ENCODE assay signal across 9 mouse cellular contexts in the genomic region with DNA sequence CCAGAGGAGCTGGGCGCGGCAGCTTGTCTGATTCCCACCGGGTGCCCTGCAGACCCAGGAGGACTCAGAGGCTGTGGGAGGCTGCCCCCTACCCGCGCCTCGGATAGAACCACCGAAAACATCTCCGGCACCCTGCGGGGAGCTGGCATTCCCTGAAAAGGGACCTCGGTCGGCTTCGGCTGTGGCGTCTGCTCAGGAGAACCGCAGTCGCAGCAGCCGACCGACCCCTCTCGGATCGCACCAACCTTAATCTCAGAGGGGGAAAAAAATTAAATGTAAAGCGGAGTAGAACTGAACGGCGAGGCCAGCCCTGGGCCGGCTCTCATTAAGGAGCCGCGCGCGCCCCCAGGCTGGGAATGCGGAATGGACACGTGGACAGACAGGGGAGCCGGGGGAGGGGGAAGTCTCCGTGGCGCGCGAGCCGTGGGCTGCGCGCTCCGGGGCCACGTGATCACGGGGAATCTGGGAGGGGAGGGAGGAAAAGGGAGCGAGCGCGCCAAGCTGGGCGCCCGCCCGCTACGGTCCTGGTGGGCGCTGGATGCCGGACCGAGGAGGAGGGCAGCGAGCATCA. TPM values are rescaled to one million over a fixed set of nuclear protein-coding genes. Genes with fewer than 3 reads are reported as not detected.
A peak's percentile ranks its signal among the peaks of the same experiment; 100 is the strongest.
DNase-seq lines count a peak whose midpoint lies in the region; ATAC-seq and TF ChIP-seq lines count a peak whose summit lies in the region.
"Had no signal": no experiment of that assay in that cellular context is flagged by ENCODE, and none has a peak within 500 bp of the region (broad histone marks: within the 10 kb centered on the region; RNA-seq: fewer than 3 reads in every experiment).

No protein-coding gene starts in this region.

- TF ChIP-seq EP300 in liver, postnatal 0 days (IDR thresholded peaks at IDR 0.05; ENCODE audit: low read depth), result no peak

- H3K36me3 ChIP-seq in lung, embryonic 16.5 days (ENCODE audit: control insufficient read depth, insufficient read depth, low read length), result no peaks in the 10 kb centered on the region
- no peaks in the 10 kb centered on the region for H3K36me3 ChIP-seq in heart, embryonic 12.5 days
- H3K36me3 ChIP-seq in liver, postnatal 0 days (replicated peaks; ENCODE audit: insufficient read depth, low read length), result no peaks in the 10 kb centered on the region
- no peaks in the 10 kb centered on the region for H3K36me3 ChIP-seq in stomach, embryonic 14.5 days (ENCODE audit: control insufficient read depth, insufficient read depth, low read length)

- H3K9me3 ChIP-seq in lung, embryonic 16.5 days (ENCODE audit: control insufficient read depth, low read length), result no peaks in the 10 kb centered on the region
- H3K9me3 ChIP-seq in heart, embryonic 12.5 days (replicated peaks), result no peaks in the 10 kb centered on the region
- H3K9me3 ChIP-seq in liver, postnatal 0 days (ENCODE audit: low read length), result no peaks in the 10 kb centered on the region
- H3K9me3 ChIP-seq in stomach, embryonic 14.5 days (ENCODE audit: control insufficient read depth, low read depth, low read length), result no peaks in the 10 kb centered on the region

- no peak overlapping the region for H3K27ac ChIP-seq in lung, embryonic 16.5 days (ENCODE audit: low read length)
- H3K27ac ChIP-seq in heart, embryonic 12.5 days (ENCODE audit: poor library complexity, severe bottlenecking), result no peak overlapping the region
- no peak overlapping the region for H3K27ac ChIP-seq in liver, postnatal 0 days (ENCODE audit: low read depth)
- H3K27ac ChIP-seq in stomach, embryonic 14.5 days (ENCODE audit: low read length), result no peak overlapping the region

- H3K9ac ChIP-seq in lung, embryonic 16.5 days (ENCODE audit: low read length), result no peak overlapping the region; the same call in 1 of the 2 replicates
- peak overlapping the region; percentile 50; the same call in 1 of the 2 replicates for H3K9ac ChIP-seq in heart, embryonic 12.5 days
- no peak overlapping the region for H3K9ac ChIP-seq in liver, postnatal 0 days (replicated peaks)
- H3K9ac ChIP-seq in stomach, embryonic 14.5 days (replicated peaks; ENCODE audit: low read depth, low read length), result no peak overlapping the region

- H3K4me3 ChIP-seq in lung, embryonic 16.5 days (ENCODE audit: low read length), result peak overlapping the region; percentile 54
- H3K4me3 ChIP-seq in heart, embryonic 12.5 days, result peak overlapping the region; percentile 56
- peak overlapping the region; percentile 44 for H3K4me3 ChIP-seq in liver, postnatal 0 days (ENCODE audit: low read depth, low read length)
- peak overlapping the region; percentile 51 for H3K4me3 ChIP-seq in stomach, embryonic 14.5 days (ENCODE audit: low read depth, low read length)

- no peak for DNase-seq in lung, adult 18-20 months
- DNase-seq in embryo, embryonic 10 days (ENCODE audit: low spot score), result peak; percentile 61
- peak; percentile 36 for DNase-seq in layer of hippocampus, adult 9-10 months (ENCODE audit: low spot score)
- DNase-seq in liver, postnatal 0 days, result peak; percentile 36
- no peak for DNase-seq in gastrocnemius, postnatal 25 days

- peaks cover 20% of the 10 kb centered on the region for H3K4me1 ChIP-seq in lung, embryonic 16.5 days (replicated peaks; ENCODE audit: control insufficient read depth, insufficient read depth, low read length)
- H3K4me1 ChIP-seq in heart, embryonic 12.5 days (replicated peaks), result peaks cover 28% of the 10 kb centered on the region
- 0 out of 2 replicates have a peak, but pooled peaks cover 3% of the 10 kb centered on the region for H3K4me1 ChIP-seq in liver, postnatal 0 days (ENCODE audit: insufficient read depth)
- H3K4me1 ChIP-seq in stomach, embryonic 14.5 days (ENCODE audit: control insufficient read depth, insufficient read depth, low read length), result peaks cover 17% of the 10 kb centered on the region; the same call in 1 of the 2 replicates

- ATAC-seq in lung, embryonic 16.5 days (ENCODE audit: low read depth), result peak; percentile 59; the same call in 1 of the 2 replicates
- ATAC-seq in heart, embryonic 12.5 days (ENCODE audit: insufficient number of reproducible peaks, low FRiP score), result peak; percentile 41; the same call in 1 of the 2 replicates
- no peak for ATAC-seq in liver, postnatal 0 days
- ATAC-seq in stomach, embryonic 14.5 days (ENCODE audit: insufficient number of reproducible peaks, insufficient read depth, low FRiP score, low read depth), result peak; percentile 80
- ATAC-seq: Patski had no signal

- under 1% methylated on average over 51 of the region's 51 CpGs for WGBS in lung, embryonic 16.5 days
- under 1% methylated on average over 49 of the region's 51 CpGs for WGBS in heart, embryonic 12.5 days
- 2% methylated on average over 51 of the region's 51 CpGs for WGBS in liver, postnatal 0 days (ENCODE audit: insufficient replicate concordance)
- under 1% methylated on average over 50 of the region's 51 CpGs for WGBS in stomach, embryonic 14.5 days

- peak; percentile 10 for TF ChIP-seq CTCF in liver, postnatal 0 days (IDR thresholded peaks at IDR 0.05; ENCODE audit: low read depth)

- peaks cover 79% of the 10 kb centered on the region for H3K27me3 ChIP-seq in lung, embryonic 16.5 days (ENCODE audit: control insufficient read depth, insufficient read depth, low read depth, low read length)
- H3K27me3 ChIP-seq in heart, embryonic 12.5 days (replicated peaks), result peaks cover 97% of the 10 kb centered on the region
- peaks cover 63% of the 10 kb centered on the region for H3K27me3 ChIP-seq in liver, postnatal 0 days (ENCODE audit: insufficient read depth, low read length)
- peaks cover 54% of the 10 kb centered on the region for H3K27me3 ChIP-seq in stomach, embryonic 14.5 days (ENCODE audit: control insufficient read depth, insufficient read depth, low read length)

- peak overlapping the region; percentile 83 for H3K4me2 ChIP-seq in lung, embryonic 16.5 days (ENCODE audit: low read depth, low read length)
- peak overlapping the region; percentile 94 for H3K4me2 ChIP-seq in heart, embryonic 12.5 days
- peak overlapping the region; percentile 65 for H3K4me2 ChIP-seq in liver, postnatal 0 days (ENCODE audit: low read depth, low read length)
- peak overlapping the region; percentile 88 for H3K4me2 ChIP-seq in stomach, embryonic 14.5 days (replicated peaks; ENCODE audit: low read depth, low read length)

RNA-seq across cellular contexts. Expression of a gene that starts 1.6 kb away (rescaled TPM):
- polyA plus RNA-seq in lung, embryonic 16.5 days (2015; fragmentation: Nextera tagmentation; extraction: Ambion mirVana), result 0.04 TPM in 1 of 2 replicates, not detected in the other
- polyA plus RNA-seq in heart, embryonic 12.5 days (2016; fragmentation: Nextera tagmentation; extraction: Ambion mirVana), result 0.08 and 0.20 TPM in 2 replicates
- 0.40 TPM in 2 replicates for polyA plus RNA-seq in liver, postnatal 0 days (2015; fragmentation: Nextera tagmentation; extraction: Ambion mirVana)
- polyA plus RNA-seq in stomach, embryonic 14.5 days (2014; fragmentation: Nextera tagmentation; extraction: Ambion mirVana), result 0.55 and 0.57 TPM in 2 replicates
- under 1 TPM; 0.13 to 0.15 TPM for total RNA-seq in gastrocnemius, postnatal 25 days (2021)

Comparison
In these comparisons a context has a peak if more than half of its experiments do, and no peak if none do; other contexts are left out.
1. DNase-seq: peak in embryo, embryonic 10 days (single experiment), layer of hippocampus, adult 9-10 months (single experiment) and liver, postnatal 0 days (single experiment); none in lung, adult 18-20 months (0 of 2) and gastrocnemius, postnatal 25 days (single experiment).
2. Peak in every context shown above with its lines, with median percentiles within 50 percentile points of each other: H3K4me2 ChIP-seq and H3K4me3 ChIP-seq.